In genomic region chr13:93501724-93502123, GRCm38 (mm10) we compare ENCODE assay signal across 33 mouse cellular contexts.
"Had no signal": no experiment of that assay in that cellular context is flagged by ENCODE, and none has a peak within 500 bp of the region (broad histone marks: within the 10 kb centered on the region; RNA-seq: fewer than 3 reads in every experiment).

No protein-coding gene starts in this region.

- ATAC-seq: liver, embryonic 12.5 days; liver, postnatal 0 days; lung, postnatal 0 days; midbrain, embryonic 13.5 days; midbrain, embryonic 15.5 days; midbrain, embryonic 16.5 days had no signal

- H3K27me3 ChIP-seq: limb, embryonic 12.5 days; limb, embryonic 13.5 days; limb, embryonic 15.5 days; liver, embryonic 12.5 days; liver, embryonic 13.5 days; liver, embryonic 15.5 days; lung, embryonic 15.5 days; megakaryocyte, embryonic 14.5 days; midbrain, embryonic 12.5 days; midbrain, embryonic 13.5 days; midbrain, embryonic 15.5 days; neural tube, embryonic 12.5 days; neural tube, embryonic 13.5 days had no signal

- H3K4me2 ChIP-seq: limb, embryonic 12.5 days; limb, embryonic 13.5 days; limb, embryonic 15.5 days; liver, embryonic 11.5 days; liver, embryonic 12.5 days; liver, embryonic 13.5 days; liver, embryonic 15.5 days; lung, embryonic 14.5 days; lung, embryonic 15.5 days; midbrain, embryonic 11.5 days; midbrain, embryonic 12.5 days; midbrain, embryonic 13.5 days; midbrain, embryonic 15.5 days; neural tube, embryonic 12.5 days; neural tube, embryonic 13.5 days had no signal

- H3K4me3 ChIP-seq: limb, embryonic 10.5 days; limb, embryonic 12.5 days; limb, embryonic 13.5 days; limb, embryonic 15.5 days; liver, embryonic 12.5 days; liver, embryonic 13.5 days; liver, embryonic 15.5 days; lung, embryonic 15.5 days; megakaryocyte, embryonic 14.5 days; midbrain, embryonic 10.5 days; midbrain, embryonic 12.5 days; midbrain, embryonic 13.5 days; midbrain, embryonic 15.5 days; myocyte; neural tube, embryonic 12.5 days; neural tube, embryonic 13.5 days had no signal

- H3K27ac ChIP-seq: limb, embryonic 10.5 days; limb, embryonic 12.5 days; limb, embryonic 13.5 days; limb, embryonic 15.5 days; liver, embryonic 12.5 days; liver, embryonic 13.5 days; liver, embryonic 14.5 days; liver, embryonic 15.5 days; lung, embryonic 15.5 days; macrophage; midbrain, embryonic 10.5 days; midbrain, embryonic 12.5 days; midbrain, embryonic 13.5 days; midbrain, embryonic 15.5 days; neural tube, embryonic 12.5 days; neural tube, embryonic 13.5 days had no signal

- DNase-seq: left cerebral cortex, postnatal 4 days; liver; liver, embryonic 13.5 days; liver, postnatal 0 days; lung, adult 18-20 months; lung, adult 2 months; lung, embryonic 14.5 days; lung, postnatal 10 days; lung, postnatal 14 days; lung, postnatal 36 days; lung, postnatal 4 days; midbrain, embryonic 14.5 days had no signal

- H3K9ac ChIP-seq: limb, embryonic 12.5 days; limb, embryonic 13.5 days; limb, embryonic 15.5 days; liver, embryonic 12.5 days; liver, embryonic 13.5 days; liver, embryonic 14.5 days; liver, embryonic 15.5 days; liver, postnatal 0 days; lung, embryonic 14.5 days; lung, embryonic 15.5 days; midbrain, embryonic 12.5 days; midbrain, embryonic 13.5 days; midbrain, embryonic 15.5 days; neural tube, embryonic 12.5 days; neural tube, embryonic 13.5 days had no signal

- H3K36me3 ChIP-seq: limb, embryonic 10.5 days; limb, embryonic 12.5 days; limb, embryonic 13.5 days; limb, embryonic 15.5 days; liver, embryonic 12.5 days; liver, embryonic 13.5 days; liver, embryonic 15.5 days; lung, embryonic 15.5 days; midbrain, embryonic 10.5 days; midbrain, embryonic 12.5 days; midbrain, embryonic 13.5 days; midbrain, embryonic 15.5 days; neural tube, embryonic 12.5 days; neural tube, embryonic 13.5 days had no signal

- H3K9me3 ChIP-seq: limb, embryonic 10.5 days; limb, embryonic 12.5 days; limb, embryonic 13.5 days; limb, embryonic 15.5 days; liver, embryonic 12.5 days; liver, embryonic 13.5 days; liver, embryonic 15.5 days; lung, embryonic 15.5 days; midbrain, embryonic 10.5 days; midbrain, embryonic 12.5 days; midbrain, embryonic 13.5 days; midbrain, embryonic 15.5 days; neural tube, embryonic 12.5 days; neural tube, embryonic 13.5 days had no signal
